Mouse (Mus musculus): Measurements from ENCODE around the gene Ufc1. TPM values are rescaled to one million over a fixed set of nuclear protein-coding genes. Genes with fewer than 3 reads are reported as not detected.
A peak's percentile ranks its signal among the peaks of the same experiment; 100 is the strongest.

Ufc1 gene
- total RNA-seq, 1 experiment = 78.8 TPM

DNA sequence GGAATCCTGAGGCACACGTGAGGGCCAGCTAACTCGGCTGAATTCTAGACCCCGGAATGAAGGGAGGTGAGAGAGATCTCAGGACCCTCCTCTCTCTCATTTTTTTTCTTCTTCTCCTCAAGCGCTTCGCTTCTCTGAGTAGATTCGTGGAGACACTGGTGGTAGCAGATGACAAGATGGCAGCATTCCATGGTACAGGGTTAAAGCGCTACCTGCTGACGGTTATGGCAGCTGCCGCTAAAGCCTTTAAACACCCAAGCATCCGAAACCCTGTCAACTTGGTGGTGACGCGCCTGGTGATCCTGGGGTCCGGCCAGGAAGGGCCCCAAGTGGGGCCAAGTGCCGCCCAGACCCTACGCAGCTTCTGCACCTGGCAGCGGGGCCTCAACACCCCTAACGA, 42.4 kb downstream of the Ufc1 start:
- H3K27ac ChIP-seq (ENCODE audit: insufficient read depth, low read depth, low read length, poor library complexity, severe bottlenecking) = no peak overlapping the region
- peak overlapping the region; percentile 47 to 61; a peak in 3 of 4 replicates for H3K4me3 ChIP-seq (ENCODE audit: insufficient read depth in 1 of 2, low read depth in 1 of 2, low read length in 2 of 2, poor library complexity in 1 of 2, severe bottlenecking in 1 of 2)
- no peak for DNase-seq (ENCODE audit: low read depth, low spot score)
- in situ Hi-C loops (cut with MboI; ENCODE audit: low sequenced_read_pairs in 2 of 2, unreplicated experiment in 2 of 2) = no loop called here
- peaks cover 2 to 26% of the 10 kb centered on the region in 2 experiments; a peak in 3 of 4 replicates for H3K4me1 ChIP-seq (ENCODE audit: control insufficient read depth in 2 of 2, insufficient read depth in 2 of 2, low read length in 2 of 2, poor library complexity in 1 of 2)
- TF ChIP-seq ZNF384 (IDR thresholded peaks at IDR 0.05; ENCODE audit: low read depth, low read length) (no peak), ZC3H11A (IDR thresholded peaks at IDR 0.05; ENCODE audit: borderline replicate concordance, low read depth, low read length) (no peak), CHD2 (IDR thresholded peaks at IDR 0.05; ENCODE audit: low read depth, low read length) (no peak), MAFK (IDR thresholded peaks at IDR 0.05; ENCODE audit: insufficient read depth, low read depth, low read length) (no peak), HCFC1 (IDR thresholded peaks at IDR 0.05; ENCODE audit: borderline replicate concordance, insufficient read depth, low read length) (no peak)
- no peaks in the 10 kb centered on the region for H3K9me3 ChIP-seq (ENCODE audit: control insufficient read depth, insufficient read depth, low read depth, low read length)
- H3K36me3 ChIP-seq (ENCODE audit: control insufficient read depth, insufficient read depth, low read length, poor library complexity, severe bottlenecking) = no peaks in the 10 kb centered on the region
- peak overlapping the region; percentile 40; the same call in 1 of the 2 replicates for H3K9ac ChIP-seq (ENCODE audit: insufficient read depth, low read depth, low read length, poor library complexity, severe bottlenecking)

DNA sequence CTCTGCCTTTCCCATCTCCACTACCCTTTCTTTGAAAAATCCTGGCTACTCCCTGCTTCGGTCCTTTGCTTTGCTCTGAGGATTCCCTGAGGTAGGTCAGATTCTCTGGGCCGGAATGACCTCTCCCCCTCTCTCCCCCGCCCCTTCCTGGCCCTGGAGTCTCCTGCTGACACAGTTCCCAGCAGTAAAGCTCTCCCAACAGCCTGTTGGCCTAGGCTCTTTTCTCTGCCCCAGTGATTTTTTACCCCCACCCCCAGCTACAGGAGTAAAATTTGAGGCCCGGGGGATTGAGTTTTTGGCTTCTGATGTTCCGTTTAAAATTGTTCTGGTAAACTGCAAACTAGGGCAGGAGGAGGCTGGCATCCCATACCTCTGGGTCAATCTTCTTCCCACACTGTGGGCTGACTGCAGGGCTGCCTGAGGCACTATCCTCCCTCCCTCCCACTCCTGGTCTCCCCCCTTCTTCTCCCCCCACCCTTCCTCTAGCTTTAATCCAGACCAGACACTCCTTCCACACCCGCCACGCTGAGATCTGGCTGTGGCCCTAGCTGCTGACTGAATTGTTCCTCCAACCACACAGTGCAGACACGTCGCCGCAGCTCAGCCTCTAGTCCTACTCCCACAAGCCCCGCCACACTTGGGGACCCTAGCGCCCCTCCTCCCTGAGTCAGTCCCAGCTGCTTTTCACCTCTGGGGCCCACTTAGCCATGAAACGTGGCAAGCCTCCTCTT, 43.1 kb downstream of the Ufc1 start:
- TF ChIP-seq ZC3H11A (IDR thresholded peaks at IDR 0.05; ENCODE audit: borderline replicate concordance, low read depth, low read length) (no peak), MAFK (IDR thresholded peaks at IDR 0.05; ENCODE audit: insufficient read depth, low read depth, low read length) (no peak), CHD2 (IDR thresholded peaks at IDR 0.05; ENCODE audit: low read depth, low read length) (no peak), HCFC1 (IDR thresholded peaks at IDR 0.05; ENCODE audit: borderline replicate concordance, insufficient read depth, low read length) (no peak), ZNF384 (IDR thresholded peaks at IDR 0.05; ENCODE audit: low read depth, low read length) (no peak)
- peak overlapping the region; percentile 42; the same call in 1 of the 2 replicates for H3K9ac ChIP-seq (ENCODE audit: insufficient read depth, low read depth, low read length, poor library complexity, severe bottlenecking)
- H3K4me1 ChIP-seq (ENCODE audit: control insufficient read depth in 2 of 2, insufficient read depth in 2 of 2, low read length in 2 of 2, poor library complexity in 1 of 2) = peaks cover 2 to 26% of the 10 kb centered on the region in 2 experiments; a peak in 3 of 4 replicates
- no peaks in the 10 kb centered on the region for H3K36me3 ChIP-seq (ENCODE audit: control insufficient read depth, insufficient read depth, low read length, poor library complexity, severe bottlenecking)
- in situ Hi-C loops (cut with MboI; ENCODE audit: low sequenced_read_pairs in 2 of 2, unreplicated experiment in 2 of 2) = no loop called here
- H3K4me3 ChIP-seq (ENCODE audit: insufficient read depth in 1 of 2, low read depth in 1 of 2, low read length in 2 of 2, poor library complexity in 1 of 2, severe bottlenecking in 1 of 2) = peak overlapping the region; percentile 47 to 61
- no peak for DNase-seq (ENCODE audit: low read depth, low spot score)
- H3K27ac ChIP-seq (ENCODE audit: insufficient read depth, low read depth, low read length, poor library complexity, severe bottlenecking) = no peak overlapping the region
- no peaks in the 10 kb centered on the region for H3K9me3 ChIP-seq (ENCODE audit: control insufficient read depth, insufficient read depth, low read depth, low read length)

DNA sequence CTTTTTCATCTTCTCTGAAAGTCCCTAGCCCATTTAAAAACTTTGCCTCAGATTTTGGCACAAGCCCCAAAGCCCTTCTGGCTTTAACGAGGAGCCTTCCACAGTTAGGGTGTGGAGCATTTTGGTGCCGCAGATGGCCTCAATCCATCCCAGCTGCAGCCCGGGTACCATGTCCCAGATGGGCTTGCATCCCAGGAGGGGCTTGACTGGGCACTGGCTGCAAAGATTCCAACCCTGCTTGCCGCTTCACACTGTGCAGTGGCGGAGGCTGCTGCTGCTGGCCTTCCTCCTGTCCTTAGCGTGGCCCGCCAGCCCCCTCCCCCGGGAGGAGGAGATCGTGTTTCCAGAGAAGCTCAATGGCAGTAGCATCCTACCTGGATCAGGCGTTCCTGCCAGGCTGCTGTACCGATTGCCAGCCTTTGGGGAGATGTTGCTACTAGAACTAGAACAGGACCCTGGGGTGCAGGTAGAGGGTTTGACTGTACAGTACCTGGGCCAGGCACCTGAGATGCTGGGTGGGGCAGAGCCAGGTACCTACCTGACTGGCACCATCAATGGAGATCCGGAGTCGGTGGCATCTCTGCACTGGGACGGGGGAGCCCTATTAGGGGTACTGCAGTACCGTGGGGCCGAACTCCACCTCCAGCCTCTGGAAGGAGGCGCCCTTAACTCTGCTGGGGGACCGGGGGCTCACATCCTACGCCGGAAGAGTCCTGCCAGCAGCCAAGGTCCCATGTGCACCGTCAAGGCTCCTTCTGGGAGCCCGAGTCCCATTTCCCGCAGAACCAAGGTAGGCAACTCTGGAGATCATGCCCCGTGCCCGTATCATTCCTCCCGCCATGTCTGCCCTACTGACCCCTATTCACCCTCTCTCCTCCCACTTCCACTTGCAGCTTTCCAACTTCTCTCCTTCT, 43.9 kb downstream of the Ufc1 start, which contains the start of gene Ndufs2:
Ndufs2 (minus strand) TSS at position 709 of the 914 bp plus-strand sequence.
- no peak for DNase-seq (ENCODE audit: low read depth, low spot score)
- Histone ChIP-seq H3K9ac (ENCODE audit: insufficient read depth, low read depth, low read length, poor library complexity, severe bottlenecking) (peak within 1 kb of the TSS; percentile 42; the same call in 1 of the 2 replicates), H3K36me3 (ENCODE audit: control insufficient read depth, insufficient read depth, low read length, poor library complexity, severe bottlenecking) (no peaks in the 10 kb centered on the region), H3K4me1 (ENCODE audit: control insufficient read depth in 2 of 2, insufficient read depth in 2 of 2, low read length in 2 of 2, poor library complexity in 1 of 2) (peaks cover 5 to 26% of the 10 kb centered on the region in 2 experiments; a peak in 3 of 4 replicates), H3K27ac (ENCODE audit: insufficient read depth, low read depth, low read length, poor library complexity, severe bottlenecking) (no peak within 1 kb of the TSS), H3K4me3 (ENCODE audit: insufficient read depth in 1 of 2, low read depth in 1 of 2, low read length in 2 of 2, poor library complexity in 1 of 2, severe bottlenecking in 1 of 2) (peak within 1 kb of the TSS; percentile 47 to 61), H3K9me3 (ENCODE audit: control insufficient read depth, insufficient read depth, low read depth, low read length) (no peaks in the 10 kb centered on the region)
- no peak for TF ChIP-seq CHD2 (IDR thresholded peaks at IDR 0.05; ENCODE audit: low read depth, low read length)
- no peak for TF ChIP-seq ZNF384 (IDR thresholded peaks at IDR 0.05; ENCODE audit: low read depth, low read length)
- no peak for TF ChIP-seq MAFK (IDR thresholded peaks at IDR 0.05; ENCODE audit: insufficient read depth, low read depth, low read length)
- no peak for TF ChIP-seq ZC3H11A (IDR thresholded peaks at IDR 0.05; ENCODE audit: borderline replicate concordance, low read depth, low read length)
- TF ChIP-seq HCFC1 (IDR thresholded peaks at IDR 0.05; ENCODE audit: borderline replicate concordance, insufficient read depth, low read length) = no peak
- in situ Hi-C loops (cut with MboI; ENCODE audit: low sequenced_read_pairs in 2 of 2, unreplicated experiment in 2 of 2) = no loop called here

DNA sequence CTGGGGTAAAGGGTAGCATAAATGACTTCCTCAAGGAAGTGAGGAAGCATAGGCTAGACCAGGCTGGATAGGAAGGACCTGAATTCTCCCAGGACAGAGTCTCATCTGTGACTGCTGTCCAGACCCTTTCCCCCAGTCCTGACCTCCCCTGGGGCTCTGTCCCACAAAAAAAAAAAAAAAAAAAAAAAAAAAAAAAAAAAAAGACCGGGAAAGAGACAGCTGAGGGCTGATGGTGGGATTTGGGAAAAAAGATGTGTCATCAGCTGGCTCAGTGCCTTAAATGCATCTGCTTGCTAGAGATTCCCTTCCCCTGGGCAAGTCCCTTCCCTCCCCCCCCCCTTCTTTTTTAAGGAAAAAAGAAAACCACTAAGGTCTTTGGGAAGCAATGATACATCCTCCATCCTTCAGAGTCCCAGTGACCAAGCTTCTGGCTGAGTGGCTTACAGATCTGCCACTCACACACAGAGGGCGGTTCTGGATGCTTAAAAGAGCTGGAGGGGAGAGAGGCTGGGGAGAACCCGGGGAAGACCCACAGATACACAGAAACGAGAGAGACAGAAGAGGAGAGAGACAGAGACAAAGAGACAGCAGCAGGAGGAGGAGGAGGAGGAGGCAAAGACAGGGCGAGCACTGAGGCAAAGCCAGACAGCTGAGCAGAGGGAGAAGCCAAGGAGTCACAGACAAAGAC, 44.8 kb downstream of the Ufc1 start, which contains the start of gene Adamts4:
Adamts4 (plus strand) TSS at position 509 of the 688 bp plus-strand sequence.
- H3K9me3 ChIP-seq (ENCODE audit: control insufficient read depth, insufficient read depth, low read depth, low read length) = no peaks in the 10 kb centered on the region
- H3K4me3 ChIP-seq (ENCODE audit: insufficient read depth in 1 of 2, low read depth in 1 of 2, low read length in 2 of 2, poor library complexity in 1 of 2, severe bottlenecking in 1 of 2) = peak within 1 kb of the TSS; percentile 39 to 61
- H3K4me1 ChIP-seq (ENCODE audit: control insufficient read depth in 2 of 2, insufficient read depth in 2 of 2, low read length in 2 of 2, poor library complexity in 1 of 2) = peaks cover 5 to 26% of the 10 kb centered on the region in 2 experiments; a peak in 3 of 4 replicates
- TF ChIP-seq ZC3H11A (IDR thresholded peaks at IDR 0.05; ENCODE audit: borderline replicate concordance, low read depth, low read length) (no peak), MAFK (IDR thresholded peaks at IDR 0.05; ENCODE audit: insufficient read depth, low read depth, low read length) (no peak), CHD2 (IDR thresholded peaks at IDR 0.05; ENCODE audit: low read depth, low read length) (no peak), HCFC1 (IDR thresholded peaks at IDR 0.05; ENCODE audit: borderline replicate concordance, insufficient read depth, low read length) (no peak), ZNF384 (IDR thresholded peaks at IDR 0.05; ENCODE audit: low read depth, low read length) (no peak)
- 0 out of 2 replicates have a peak within 1 kb of the TSS, but pooled peaks have one; percentile 7 for H3K9ac ChIP-seq (ENCODE audit: insufficient read depth, low read depth, low read length, poor library complexity, severe bottlenecking)
- in situ Hi-C loops (cut with MboI; ENCODE audit: low sequenced_read_pairs in 2 of 2, unreplicated experiment in 2 of 2) = loop anchor here (10.0 to 25.0 kb wide), 2 partner anchors 135 to 363 kb away; partner anchors contain the start of genes Cfap126 (in 1 of the 2), Dusp12 (in 1 of the 2) and Gm26620 (in 1 of the 2)
- no peak for DNase-seq (ENCODE audit: low read depth, low spot score)
- H3K27ac ChIP-seq (ENCODE audit: insufficient read depth, low read depth, low read length, poor library complexity, severe bottlenecking) = no peak within 1 kb of the TSS
- H3K36me3 ChIP-seq (ENCODE audit: control insufficient read depth, insufficient read depth, low read length, poor library complexity, severe bottlenecking) = no peaks in the 10 kb centered on the region

Measured in ES-E14 (cell line).